Mouse (Mus musculus): ENCODE results near the gene Rps25. TPM values are rescaled to one million over a fixed set of nuclear protein-coding genes. Genes with fewer than 3 reads are reported as not detected.
A peak's percentile ranks its signal among the peaks of the same experiment; 100 is the strongest.
"Not testable (repeated sequence)": the region's sequence is repeated elsewhere in the genome, so short reads cannot be mapped to it uniquely, and the experiment has no call there.

Gene Rps25
- total RNA-seq, 2 experiments from 2014 or later = 631 to 665 TPM

- peak; percentile 46 for DNase-seq
Observed at GRCm38 (mm10) chr9:44401081-44401480, 5.9 kb upstream of the Rps25 start.

GRCm38 (mm10) chr9:44405011-44405410 is 1.9 kb upstream of the Rps25 start:
- no peak for DNase-seq

- no peak for DNase-seq
Observed at GRCm38 (mm10) chr9:44407752-44408097, 786 bp downstream of the Rps25 start.

GRCm38 (mm10) chr9:44408693-44409092 is 1.8 kb downstream of the Rps25 start:
- not testable (repeated sequence) for DNase-seq

- DNase-seq = no peak
Observed at GRCm38 (mm10) chr9:44410647-44411336, 3.9 kb downstream of the Rps25 start.

- no peak for DNase-seq
Observed at GRCm38 (mm10) chr9:44411601-44412130, 4.7 kb downstream of the Rps25 start.

- no peak for DNase-seq
Observed at GRCm38 (mm10) chr9:44412306-44412705, 5.4 kb downstream of the Rps25 start.

- DNase-seq = no peak
Observed at GRCm38 (mm10) chr9:44412781-44413180, 5.8 kb downstream of the Rps25 start.

- DNase-seq = no peak
Observed at GRCm38 (mm10) chr9:44417156-44417891, 10.4 kb downstream of the Rps25 start.

- DNase-seq = peak; percentile 90
Observed at GRCm38 (mm10) chr9:44417892-44418363, 11.0 kb downstream of the Rps25 start.

- DNase-seq = no peak
Observed at GRCm38 (mm10) chr9:44418519-44419385, 11.8 kb downstream of the Rps25 start, which contains the start of gene Ccdc84. TSS of gene Ccdc84 (minus strand) at chr9:44418569.

GRCm38 (mm10) chr9:44419730-44420129 is 12.8 kb downstream of the Rps25 start:
- not testable (repeated sequence) for DNase-seq

- DNase-seq = no peak
Observed at GRCm38 (mm10) chr9:44420280-44420898, 13.4 kb downstream of the Rps25 start.

- DNase-seq = no peak
Observed at GRCm38 (mm10) chr9:44423576-44423975, 16.6 kb downstream of the Rps25 start.

- DNase-seq = no peak
Observed at GRCm38 (mm10) chr9:44432577-44433185, 25.7 kb downstream of the Rps25 start.

- no peak for DNase-seq
Observed at GRCm38 (mm10) chr9:44435747-44436146, 28.8 kb downstream of the Rps25 start.

- no peak for DNase-seq
Observed at GRCm38 (mm10) chr9:44440961-44441360, 34.0 kb downstream of the Rps25 start, which contains the start of gene Foxr1. TSS of gene Foxr1 (minus strand) at chr9:44441136.

- DNase-seq = not testable (repeated sequence)
Observed at GRCm38 (mm10) chr9:44444402-44445025, 37.6 kb downstream of the Rps25 start.

GRCm38 (mm10) chr9:44450387-44450786 is 43.4 kb downstream of the Rps25 start:
- no peak for DNase-seq

GRCm38 (mm10) chr9:44454132-44454890 is 47.4 kb downstream of the Rps25 start:
- peak; percentile 73 for DNase-seq

All from gastrocnemius, postnatal 25 days (tissue).